Mouse (Mus musculus): ENCODE results near the gene Hgfac.

- TF ChIP-seq CTCF (IDR thresholded peaks at IDR 0.05; ENCODE audit: extremely low read depth, insufficient read length, insufficient replicate concordance, low read depth, low read length) (peak; percentile 79; the same call in 1 of the 2 replicates), POLR2A (IDR thresholded peaks at IDR 0.05; ENCODE audit: low read depth, low read length) (no peak)
Measured at GRCm38 (mm10) chr5:35088785-35089613, 47.7 kb downstream of the Hgfac start.
